Mouse (Mus musculus): Measurements from ENCODE around the gene Gcsam.

Gcsam gene

DNA sequence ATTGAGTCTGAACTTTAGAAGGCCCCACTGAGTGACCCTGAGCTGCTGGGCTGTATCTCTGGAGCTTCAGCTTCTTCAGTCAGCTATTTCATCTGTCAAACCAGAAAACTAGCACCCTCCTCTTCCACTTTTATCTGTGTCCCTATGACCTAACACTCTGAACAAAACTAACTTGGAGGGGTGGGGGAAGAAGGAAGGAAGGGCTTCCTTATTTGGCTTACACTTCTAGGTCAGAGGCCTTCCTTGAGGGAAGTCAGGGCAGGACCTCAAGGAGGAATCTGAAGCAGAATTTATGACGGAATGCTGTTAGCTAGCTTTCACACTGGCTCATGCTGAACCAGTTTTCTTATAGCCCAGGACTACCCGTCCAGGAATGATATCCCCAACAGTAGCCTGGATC, 41.3 kb downstream of the Gcsam start:
- DNase-seq (ENCODE audit: low spot score): no peak

DNA sequence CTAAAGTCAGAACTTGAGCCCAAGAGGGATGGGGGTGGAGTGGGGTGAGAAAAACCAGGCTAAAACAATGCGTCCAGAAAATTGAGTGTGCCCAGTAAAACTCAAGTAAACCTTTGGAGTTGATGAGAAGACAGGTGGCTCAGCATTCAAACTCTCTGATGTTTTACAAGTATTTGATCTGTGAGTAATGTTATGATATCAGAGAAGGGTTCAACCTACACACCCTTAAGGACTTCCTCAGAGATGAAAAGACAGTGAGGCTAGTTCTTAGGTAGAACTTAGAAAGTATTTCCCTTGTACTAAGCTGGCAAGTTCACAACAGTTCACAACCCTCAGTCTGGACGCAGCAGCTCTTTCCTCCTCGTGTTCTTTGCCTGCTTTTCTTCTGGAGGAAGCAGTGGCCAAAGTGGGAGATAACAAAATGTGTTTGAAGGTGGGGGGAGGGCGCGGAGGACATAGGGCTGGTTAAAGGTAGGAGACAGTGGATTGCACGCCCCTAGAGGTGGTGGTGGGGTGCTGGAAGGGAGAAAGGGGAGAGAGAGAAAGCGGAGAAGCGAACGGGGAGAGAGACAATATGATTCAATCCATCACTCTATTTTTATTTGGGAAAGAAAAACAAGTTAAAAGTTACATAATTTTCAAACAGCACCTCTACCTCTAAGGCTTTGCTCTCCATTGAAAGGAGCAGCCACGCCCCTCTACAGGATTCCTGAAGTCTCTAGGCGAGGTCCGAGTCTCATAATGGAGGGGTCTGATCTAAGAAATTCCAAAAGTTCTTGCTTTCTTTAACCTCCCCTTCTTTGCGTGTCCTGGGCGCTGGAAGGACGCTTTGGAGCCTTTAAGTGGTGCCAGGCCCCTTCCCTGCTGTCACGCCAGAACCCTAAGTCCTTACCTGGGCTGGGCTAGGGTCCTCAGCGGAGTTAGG, 43.1 kb downstream of the Gcsam start:
- DNase-seq (ENCODE audit: low spot score): no peak

DNA sequence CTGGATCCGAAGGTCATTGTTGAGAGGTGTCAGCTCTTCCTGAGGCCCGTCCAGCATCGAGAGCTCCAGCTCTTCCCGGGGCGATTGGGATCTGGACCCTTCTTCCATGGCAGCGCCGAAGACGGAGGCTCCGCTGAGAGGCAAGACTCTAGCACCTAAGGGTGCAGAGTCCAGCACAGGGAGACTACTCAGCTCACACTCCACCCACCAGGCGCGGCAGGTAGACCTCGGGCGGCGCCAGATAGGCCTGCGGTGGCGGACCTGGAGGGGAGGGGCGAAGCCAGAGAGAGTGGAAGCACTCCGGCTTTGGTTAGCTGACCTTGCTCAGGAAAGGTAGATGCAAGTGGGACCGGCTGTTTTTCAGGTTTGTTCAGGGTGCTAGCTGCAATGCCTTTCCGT, 43.8 kb downstream of the Gcsam start, which contains the start of gene BC016579:
TSS of gene BC016579 (minus strand) at position 135 of the 399 bp plus-strand sequence.
- peak; percentile 24 for DNase-seq (ENCODE audit: low spot score)

DNA sequence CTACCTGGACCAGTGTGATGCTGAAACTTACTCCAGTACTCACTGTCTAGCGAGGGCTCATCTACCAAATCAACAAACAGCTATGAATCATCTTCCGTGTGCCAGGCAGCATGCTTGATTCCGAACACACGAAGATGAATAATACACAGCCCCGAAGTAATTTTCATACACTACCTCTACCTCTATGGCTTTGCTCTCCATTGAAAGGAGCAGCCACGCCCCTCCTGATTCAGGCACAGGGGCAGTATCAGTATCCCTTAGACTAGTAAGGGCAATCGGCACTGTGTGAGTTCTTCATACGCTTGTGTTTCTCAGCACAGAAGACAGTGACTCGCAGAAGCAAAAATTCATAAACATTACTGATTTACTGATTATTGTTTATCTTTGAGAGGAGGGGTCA, 44.3 kb downstream of the Gcsam start:
- no peak for DNase-seq (ENCODE audit: low spot score)

DNA sequence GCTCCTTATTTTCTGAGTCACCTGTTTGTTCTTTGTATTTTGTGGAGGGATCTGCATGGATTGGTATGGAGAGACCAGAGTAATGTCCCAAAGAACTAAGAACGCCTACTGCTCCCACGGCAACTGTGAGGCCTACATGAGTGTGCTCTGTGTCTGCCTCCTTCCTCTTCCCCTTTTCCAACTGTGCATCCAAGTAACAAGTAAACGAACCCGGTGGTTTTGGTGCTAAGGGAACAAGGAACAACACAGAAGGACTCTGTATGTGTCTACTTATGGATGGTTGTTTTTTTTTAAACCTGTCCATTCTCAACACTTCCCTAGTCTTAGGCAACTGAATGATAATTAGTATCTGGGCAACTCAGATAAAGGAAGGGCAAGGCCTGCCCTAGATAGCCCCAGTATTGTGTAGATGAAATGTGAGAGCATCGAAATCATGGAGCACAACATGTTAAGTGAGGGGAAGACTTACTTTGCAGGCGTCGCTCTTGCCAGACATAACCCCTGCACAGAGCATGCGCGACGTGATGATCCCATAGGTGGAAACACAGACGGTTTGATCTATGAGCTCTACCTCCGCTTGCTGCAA, 47.5 kb downstream of the Gcsam start:
- no peak for DNase-seq (ENCODE audit: low spot score)

DNA sequence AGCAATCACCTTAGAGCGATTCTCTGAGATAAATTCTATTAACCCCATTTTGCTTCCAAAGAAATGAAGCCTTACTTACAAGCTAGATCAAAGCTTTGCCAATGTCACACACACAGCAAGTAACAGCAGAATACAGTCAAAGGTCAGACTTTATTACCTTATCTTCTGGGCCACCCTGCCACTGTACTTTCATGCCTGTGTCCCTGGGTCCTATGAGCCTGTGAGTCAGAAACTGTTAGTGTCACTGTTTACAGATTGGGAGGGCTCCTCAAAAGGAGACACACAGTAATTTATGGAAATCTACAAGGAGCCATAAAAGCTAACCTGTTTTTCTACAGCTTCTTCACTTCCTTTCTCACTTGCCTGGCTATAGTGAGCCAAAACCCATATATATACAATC, 48.1 kb downstream of the Gcsam start:
- no peak for DNase-seq (ENCODE audit: low spot score)

DNA sequence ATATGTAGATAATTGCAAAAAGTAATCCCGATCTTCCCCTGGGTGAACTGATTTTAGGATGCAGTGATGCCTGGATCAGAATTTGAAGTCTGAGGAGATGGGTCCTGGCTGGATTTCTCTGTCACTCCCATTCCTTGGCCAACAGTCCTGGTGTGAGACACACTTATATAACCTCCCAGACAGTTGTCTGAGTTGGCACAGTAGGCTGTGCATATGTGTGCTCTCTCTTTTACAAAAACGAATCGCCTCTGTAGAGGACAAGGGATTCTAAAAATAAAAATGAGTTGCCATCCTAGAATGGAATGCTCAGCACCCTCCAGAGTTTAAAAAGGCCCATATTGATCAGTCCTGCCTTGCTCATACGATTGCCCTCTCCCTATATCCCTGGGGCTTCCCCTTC, 49.4 kb downstream of the Gcsam start:
- DNase-seq (ENCODE audit: low spot score): no peak

DNA sequence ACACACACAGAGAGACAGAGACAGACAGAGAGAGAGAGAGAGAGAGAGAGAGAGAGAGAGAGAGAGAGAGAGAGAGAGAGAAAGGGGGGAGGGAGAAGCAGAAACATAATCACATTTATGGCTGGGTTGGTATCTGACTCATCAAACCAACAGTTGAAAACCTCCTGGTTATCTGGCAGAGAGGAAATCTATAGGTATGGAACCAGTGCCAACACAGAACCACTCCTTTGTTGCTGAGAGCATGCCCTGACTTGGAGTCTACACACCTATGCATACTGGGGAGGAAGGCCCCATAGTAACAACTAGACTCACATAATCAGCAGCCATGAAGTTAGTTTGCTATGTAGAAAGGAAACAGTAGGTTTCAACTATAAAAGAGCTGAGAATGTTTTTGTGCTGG, 52.2 kb downstream of the Gcsam start:
- DNase-seq (ENCODE audit: low spot score): no peak

DNA sequence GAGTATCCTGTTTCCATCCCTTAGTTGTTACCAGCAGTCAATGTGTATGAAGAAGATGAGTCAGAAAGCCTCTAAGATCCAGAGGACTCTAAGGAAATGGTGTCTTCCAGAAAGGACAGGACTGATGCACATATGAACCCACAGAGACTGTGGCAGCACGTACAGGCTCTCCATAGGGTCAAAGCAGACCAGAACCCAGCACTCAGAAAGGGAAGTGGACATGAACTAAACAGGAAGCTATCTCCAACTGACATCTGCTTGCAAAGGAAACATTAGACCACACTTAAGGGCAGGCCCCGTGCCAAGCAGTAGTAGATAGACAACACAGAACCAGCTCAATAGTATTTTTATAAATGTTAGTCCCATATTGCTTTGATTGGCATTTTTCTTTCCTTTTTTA, 56.0 kb downstream of the Gcsam start:
- no peak for DNase-seq (ENCODE audit: low spot score)

DNA sequence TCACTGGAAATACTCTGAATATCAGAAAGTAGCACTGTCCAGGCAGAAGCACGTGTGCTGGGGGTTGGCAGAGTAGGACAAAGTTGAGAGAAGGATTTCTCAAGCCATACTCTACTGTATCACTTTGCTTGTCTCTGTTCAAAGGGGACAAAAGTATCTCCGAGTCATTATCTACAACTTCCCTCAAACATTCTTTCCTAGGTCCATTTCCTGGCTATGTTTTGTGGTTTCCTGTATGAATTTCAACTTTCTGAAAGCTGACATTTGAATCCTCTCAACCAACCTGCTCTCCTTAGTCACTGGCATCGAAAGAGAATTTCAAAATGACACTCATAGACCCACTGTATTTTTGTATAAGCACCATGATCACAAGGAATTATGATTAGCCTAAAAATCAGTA, 58.0 kb downstream of the Gcsam start:
- no peak for DNase-seq (ENCODE audit: low spot score)

DNA sequence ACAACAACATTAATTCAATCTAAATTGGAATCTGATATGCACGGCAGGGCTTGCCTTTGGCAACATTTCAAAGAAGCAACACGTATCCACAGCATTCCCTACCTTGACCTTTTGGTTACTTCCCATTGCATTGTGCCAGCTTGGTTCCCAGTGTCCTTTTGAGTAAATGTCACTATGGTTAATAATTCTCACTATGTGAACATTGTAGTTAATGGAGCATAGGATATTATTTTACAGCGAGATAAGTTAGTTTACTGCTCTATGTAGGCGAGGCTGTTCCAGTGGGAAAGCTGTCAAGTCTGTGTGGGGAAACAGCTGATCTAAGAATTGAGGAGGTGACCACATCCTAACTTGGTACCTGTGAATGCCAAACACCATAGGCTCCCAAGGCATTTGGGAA, 59.8 kb downstream of the Gcsam start:
- DNase-seq (ENCODE audit: low spot score): no peak

All from testis, postnatal 14 days (tissue).